14 mouse cellular contexts compared by ENCODE assay signal in the genomic region with DNA sequence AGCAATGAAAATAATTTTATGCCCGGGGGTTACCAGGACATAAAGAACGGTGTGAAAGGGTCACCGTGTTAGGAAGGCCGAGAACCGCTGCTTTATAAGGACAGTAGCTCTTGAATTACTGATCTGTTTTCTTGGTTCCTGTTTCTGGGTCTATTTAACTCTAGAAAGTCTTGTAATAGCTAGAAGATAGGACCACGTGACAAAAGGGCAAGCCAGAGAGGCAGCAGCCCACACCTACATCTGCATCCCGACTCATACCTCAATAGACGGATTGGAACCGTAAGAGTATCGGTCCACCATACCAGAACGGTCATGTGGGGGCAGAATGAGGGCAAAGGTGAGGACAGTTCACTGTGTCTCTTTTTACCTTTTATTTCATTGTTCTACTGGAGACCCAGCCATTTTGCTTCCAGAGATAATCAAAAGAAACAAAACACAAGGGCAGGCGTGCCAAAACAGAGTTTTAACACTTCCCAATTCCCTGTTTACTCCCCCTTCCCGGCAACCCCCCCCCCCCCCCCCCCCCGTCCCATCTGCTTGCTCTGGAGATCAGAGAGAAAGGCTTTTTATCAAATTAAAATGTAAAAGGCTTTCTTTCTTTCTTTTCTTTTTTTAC. TPM values are rescaled to one million over a fixed set of nuclear protein-coding genes. Genes with fewer than 3 reads are reported as not detected.
DNase-seq lines count a peak whose midpoint lies in the region; ATAC-seq and TF ChIP-seq lines count a peak whose summit lies in the region.
"Had no signal": no experiment of that assay in that cellular context is flagged by ENCODE, and none has a peak within 500 bp of the region (broad histone marks: within the 10 kb centered on the region; RNA-seq: fewer than 3 reads in every experiment).

No protein-coding gene starts in this region.

- H3K36me3 ChIP-seq in forebrain, embryonic 16.5 days (ENCODE audit: control insufficient read depth, insufficient read depth) = no peaks in the 10 kb centered on the region
- H3K36me3 ChIP-seq in forebrain, embryonic 11.5 days (ENCODE audit: control insufficient read depth, insufficient read depth, low read length) = no peaks in the 10 kb centered on the region
- no peaks in the 10 kb centered on the region for H3K36me3 ChIP-seq in liver, postnatal 0 days (replicated peaks; ENCODE audit: insufficient read depth, low read length)
- H3K36me3 ChIP-seq in liver, embryonic 11.5 days (ENCODE audit: control insufficient read depth, insufficient read depth, low read length) = no peaks in the 10 kb centered on the region
- H3K36me3 ChIP-seq in midbrain, embryonic 15.5 days (replicated peaks) = no peaks in the 10 kb centered on the region
- H3K36me3 ChIP-seq: heart, embryonic 15.5 days had no signal

- no peak overlapping the region for H3K9ac ChIP-seq in forebrain, embryonic 16.5 days (replicated peaks; ENCODE audit: low read depth, low read length)
- H3K9ac ChIP-seq in forebrain, embryonic 11.5 days (ENCODE audit: low read length) = no peak overlapping the region
- no peak overlapping the region for H3K9ac ChIP-seq in liver, postnatal 0 days (replicated peaks)
- H3K9ac ChIP-seq in liver, embryonic 11.5 days (ENCODE audit: low read depth, low read length) = no peak overlapping the region
- no peak overlapping the region for H3K9ac ChIP-seq in midbrain, embryonic 15.5 days
- H3K9ac ChIP-seq: heart, embryonic 15.5 days had no signal

- TF ChIP-seq CTCF in liver, postnatal 0 days (IDR thresholded peaks at IDR 0.05; ENCODE audit: low read depth) = no peak

- H3K27ac ChIP-seq in forebrain, embryonic 16.5 days (ENCODE audit: low read length) = peak overlapping the region; percentile 82
- H3K27ac ChIP-seq in forebrain, embryonic 11.5 days (ENCODE audit: low read depth, low read length) = no peak overlapping the region
- H3K27ac ChIP-seq in liver, postnatal 0 days (ENCODE audit: low read depth) = peak overlapping the region; percentile 60; the same call in 1 of the 2 replicates
- H3K27ac ChIP-seq in liver, embryonic 11.5 days (ENCODE audit: low read depth, low read length) = no peak overlapping the region
- no peak overlapping the region for H3K27ac ChIP-seq in midbrain, embryonic 15.5 days
- H3K27ac ChIP-seq: heart, embryonic 15.5 days had no signal

- ATAC-seq in forebrain, embryonic 16.5 days = peak; percentile 47
- ATAC-seq in forebrain, embryonic 11.5 days (replicated peaks; ENCODE audit: low FRiP score) = no peak
- no peak for ATAC-seq in liver, postnatal 0 days
- ATAC-seq in liver, embryonic 11.5 days (replicated peaks; ENCODE audit: low FRiP score) = no peak
- 0 out of 2 replicates have a peak, but pooled peaks have one; percentile 48 for ATAC-seq in midbrain, embryonic 15.5 days (replicated peaks)

- no peak for TF ChIP-seq EP300 in liver, postnatal 0 days (IDR thresholded peaks at IDR 0.05; ENCODE audit: low read depth)

- DNase-seq in forebrain, embryonic 11.5 days (ENCODE audit: low spot score) = no peak
- no peak for DNase-seq in liver, postnatal 0 days
- DNase-seq in liver, embryonic 11.5 days (ENCODE audit: low spot score) = no peak
- peak; percentile 32 for DNase-seq in Muller cell, postnatal 12 days (ENCODE audit: inconsistent ontology term)
- DNase-seq in left cerebral cortex, postnatal 4 days = no peak
- no peak for DNase-seq in thymus, postnatal 36 days
- DNase-seq: B cell, adult 2 months had no signal

- 67% methylated on average over 14 of the region's 14 CpGs for WGBS in forebrain, embryonic 16.5 days
- 79% methylated on average over 14 of the region's 14 CpGs for WGBS in forebrain, embryonic 11.5 days
- WGBS in liver, postnatal 0 days (ENCODE audit: insufficient replicate concordance) = 54% methylated on average over 14 of the region's 14 CpGs
- 72% methylated on average over 14 of the region's 14 CpGs for WGBS in liver, embryonic 11.5 days
- WGBS in midbrain, embryonic 15.5 days = 66% methylated on average over 14 of the region's 14 CpGs

- intact Hi-C loops in left cerebral cortex, postnatal 4 days (cut with DNase I) = no loop called here

- peaks cover 15% of the 10 kb centered on the region for H3K4me1 ChIP-seq in forebrain, embryonic 16.5 days (replicated peaks; ENCODE audit: control insufficient read depth, insufficient read depth, low read length)
- H3K4me1 ChIP-seq in forebrain, embryonic 11.5 days (replicated peaks; ENCODE audit: control insufficient read depth, insufficient read depth, low read length) = peaks cover 3% of the 10 kb centered on the region; the same call in 1 of the 2 replicates
- peaks cover 8% of the 10 kb centered on the region for H3K4me1 ChIP-seq in liver, postnatal 0 days (ENCODE audit: insufficient read depth)
- H3K4me1 ChIP-seq in liver, embryonic 11.5 days (replicated peaks; ENCODE audit: control insufficient read depth, insufficient read depth, low read length) = 0 out of 2 replicates have a peak, but pooled peaks cover 4% of the 10 kb centered on the region
- 0 out of 2 replicates have a peak, but pooled peaks cover 3% of the 10 kb centered on the region for H3K4me1 ChIP-seq in midbrain, embryonic 15.5 days

- no peak overlapping the region for H3K4me3 ChIP-seq in forebrain, embryonic 16.5 days (replicated peaks; ENCODE audit: low read length)
- no peak overlapping the region for H3K4me3 ChIP-seq in forebrain, embryonic 11.5 days (ENCODE audit: low read depth, low read length)
- H3K4me3 ChIP-seq in liver, postnatal 0 days (ENCODE audit: low read depth, low read length) = no peak overlapping the region
- H3K4me3 ChIP-seq in liver, embryonic 11.5 days (ENCODE audit: low read depth, low read length) = no peak overlapping the region
- H3K4me3 ChIP-seq in midbrain, embryonic 15.5 days = no peak overlapping the region
- H3K4me3 ChIP-seq: heart, embryonic 15.5 days had no signal

- H3K9me3 ChIP-seq in forebrain, embryonic 16.5 days (ENCODE audit: control insufficient read depth, low read length) = no peaks in the 10 kb centered on the region; the same call in 1 of the 2 replicates
- H3K9me3 ChIP-seq in forebrain, embryonic 11.5 days (ENCODE audit: control insufficient read depth, low read length) = no peaks in the 10 kb centered on the region
- no peaks in the 10 kb centered on the region for H3K9me3 ChIP-seq in liver, postnatal 0 days (ENCODE audit: low read length)
- H3K9me3 ChIP-seq in liver, embryonic 11.5 days (ENCODE audit: control insufficient read depth, low read length) = no peaks in the 10 kb centered on the region
- H3K9me3 ChIP-seq in midbrain, embryonic 15.5 days = no peaks in the 10 kb centered on the region
- H3K9me3 ChIP-seq: heart, embryonic 15.5 days; megakaryocyte, embryonic 14.5 days had no signal

- H3K4me2 ChIP-seq in forebrain, embryonic 16.5 days (ENCODE audit: low read length) = no peak overlapping the region
- H3K4me2 ChIP-seq in forebrain, embryonic 11.5 days (ENCODE audit: low read depth, low read length, severe bottlenecking) = no peak overlapping the region
- peak overlapping the region; percentile 4 for H3K4me2 ChIP-seq in liver, postnatal 0 days (ENCODE audit: low read depth, low read length)
- no peak overlapping the region for H3K4me2 ChIP-seq in liver, embryonic 11.5 days
- no peak overlapping the region for H3K4me2 ChIP-seq in midbrain, embryonic 15.5 days
- H3K4me2 ChIP-seq: heart, embryonic 15.5 days had no signal

- H3K27me3 ChIP-seq in forebrain, embryonic 16.5 days (replicated peaks; ENCODE audit: control insufficient read depth, insufficient read depth, low read length) = no peaks in the 10 kb centered on the region
- no peaks in the 10 kb centered on the region for H3K27me3 ChIP-seq in forebrain, embryonic 11.5 days (ENCODE audit: control insufficient read depth, insufficient read depth, low read length)
- no peaks in the 10 kb centered on the region for H3K27me3 ChIP-seq in liver, postnatal 0 days (ENCODE audit: insufficient read depth, low read length)
- no peaks in the 10 kb centered on the region for H3K27me3 ChIP-seq in liver, embryonic 11.5 days (replicated peaks; ENCODE audit: control insufficient read depth, insufficient read depth, low read length)
- H3K27me3 ChIP-seq in midbrain, embryonic 15.5 days (replicated peaks) = no peaks in the 10 kb centered on the region
- H3K27me3 ChIP-seq: heart, embryonic 15.5 days had no signal

RNA-seq across cellular contexts. Expression of gene Slc7a8, which starts 27.7 kb away (rescaled TPM):
- 8.7 and 8.9 TPM in 2 replicates for polyA plus RNA-seq in forebrain, embryonic 16.5 days (2015; fragmentation: Nextera tagmentation; extraction: Ambion mirVana)
- polyA plus RNA-seq in forebrain, embryonic 11.5 days (2014; fragmentation: Nextera tagmentation; extraction: Ambion mirVana) = 1.5 and 2.1 TPM in 2 replicates
- 2.2 and 2.8 TPM in 2 replicates for polyA plus RNA-seq in liver, postnatal 0 days (2015; fragmentation: Nextera tagmentation; extraction: Ambion mirVana)
- 6.8 and 7.1 TPM in 2 replicates for polyA plus RNA-seq in liver, embryonic 11.5 days (2014; fragmentation: Nextera tagmentation; extraction: Ambion mirVana)
- 8.9 and 9.9 TPM in 2 replicates for polyA plus RNA-seq in midbrain, embryonic 15.5 days (2015; fragmentation: Nextera tagmentation; extraction: Ambion mirVana)
- total RNA-seq in left cerebral cortex, postnatal 4 days (2021) = 10 to 100 TPM; 33.7 to 36.5 TPM

RNA-seq across cellular contexts. Expression of gene Cebpe, which starts 42.1 kb away (rescaled TPM):
- polyA plus RNA-seq in forebrain, embryonic 16.5 days (2015; fragmentation: Nextera tagmentation; extraction: Ambion mirVana) = not detected in 2 replicates
- polyA plus RNA-seq in forebrain, embryonic 11.5 days (2014; fragmentation: Nextera tagmentation; extraction: Ambion mirVana) = not detected in 2 replicates
- 13.7 and 15.0 TPM in 2 replicates for polyA plus RNA-seq in liver, postnatal 0 days (2015; fragmentation: Nextera tagmentation; extraction: Ambion mirVana)
- polyA plus RNA-seq in liver, embryonic 11.5 days (2014; fragmentation: Nextera tagmentation; extraction: Ambion mirVana) = 2.0 and 3.1 TPM in 2 replicates
- polyA plus RNA-seq in midbrain, embryonic 15.5 days (2015; fragmentation: Nextera tagmentation; extraction: Ambion mirVana) = 0.13 TPM in 1 of 2 replicates, not detected in the other
- not detected for total RNA-seq in left cerebral cortex, postnatal 4 days (2021)
- total RNA-seq: left cerebral cortex, adult 8-10 months had no signal
- polyA plus RNA-seq: thymus, postnatal 0 days had no signal

RNA-seq across cellular contexts. Expression of gene Gm29776, which starts 55.5 kb away (rescaled TPM):
- polyA plus RNA-seq in forebrain, embryonic 16.5 days (2015; fragmentation: Nextera tagmentation; extraction: Ambion mirVana) = 0.14 and 0.16 TPM in 2 replicates
- polyA plus RNA-seq in forebrain, embryonic 11.5 days (2014; fragmentation: Nextera tagmentation; extraction: Ambion mirVana) = 0.17 and 0.23 TPM in 2 replicates
- polyA plus RNA-seq in liver, postnatal 0 days (2015; fragmentation: Nextera tagmentation; extraction: Ambion mirVana) = not detected in 2 replicates
- 0.07 TPM in 1 of 2 replicates, not detected in the other for polyA plus RNA-seq in liver, embryonic 11.5 days (2014; fragmentation: Nextera tagmentation; extraction: Ambion mirVana)
- polyA plus RNA-seq in midbrain, embryonic 15.5 days (2015; fragmentation: Nextera tagmentation; extraction: Ambion mirVana) = 0.32 and 0.37 TPM in 2 replicates
- total RNA-seq in left cerebral cortex, postnatal 4 days (2021) = not detected
- total RNA-seq: left cerebral cortex, adult 8-10 months had no signal

RNA-seq across cellular contexts. Expression of gene Rnf212b, which starts 59.8 kb away (rescaled TPM):
- not detected in 2 replicates for polyA plus RNA-seq in forebrain, embryonic 16.5 days (2015; fragmentation: Nextera tagmentation; extraction: Ambion mirVana)
- not detected in 2 replicates for polyA plus RNA-seq in forebrain, embryonic 11.5 days (2014; fragmentation: Nextera tagmentation; extraction: Ambion mirVana)
- polyA plus RNA-seq in liver, postnatal 0 days (2015; fragmentation: Nextera tagmentation; extraction: Ambion mirVana) = not detected in 2 replicates
- not detected in 2 replicates for polyA plus RNA-seq in liver, embryonic 11.5 days (2014; fragmentation: Nextera tagmentation; extraction: Ambion mirVana)
- polyA plus RNA-seq in midbrain, embryonic 15.5 days (2015; fragmentation: Nextera tagmentation; extraction: Ambion mirVana) = not detected in 2 replicates
- not detected for total RNA-seq in left cerebral cortex, postnatal 4 days (2021)
- total RNA-seq: left cerebral cortex, adult 8-10 months had no signal
- polyA plus RNA-seq: embryonic facial prominence, embryonic 14.5 days; heart, embryonic 15.5 days; thymus, postnatal 0 days had no signal

Comparison
In these comparisons a context has a peak if more than half of its experiments do, and no peak if none do; other contexts are left out.
1. ATAC-seq: peak in forebrain, embryonic 16.5 days (single experiment) and midbrain, embryonic 15.5 days (single experiment); none in forebrain, embryonic 11.5 days (single experiment), liver, postnatal 0 days (single experiment) and liver, embryonic 11.5 days (single experiment).
2. H3K27ac ChIP-seq: peak in forebrain, embryonic 16.5 days (single experiment) and liver, postnatal 0 days (single experiment); none in forebrain, embryonic 11.5 days (single experiment), liver, embryonic 11.5 days (single experiment) and midbrain, embryonic 15.5 days (single experiment).